In the genomic region with DNA sequence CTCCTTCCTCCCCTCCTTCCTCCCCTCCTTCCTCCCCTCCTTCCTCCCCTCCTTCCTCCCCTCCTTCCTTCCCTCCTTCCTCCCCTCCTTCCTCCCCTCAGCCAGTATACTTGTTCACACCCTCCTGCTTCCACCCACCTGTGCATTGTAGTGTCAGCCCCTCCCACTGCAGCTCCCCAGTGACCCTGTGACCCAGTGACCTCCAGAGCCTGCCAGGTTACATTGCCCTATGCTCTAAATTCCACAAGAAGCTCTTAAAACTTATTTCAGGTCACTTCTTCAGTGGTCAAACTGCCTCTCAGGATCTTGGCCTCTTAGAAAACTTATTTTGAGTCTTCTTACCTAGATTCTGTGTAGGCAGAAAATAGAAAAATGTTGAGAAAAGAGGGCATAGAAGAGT, we compare ENCODE assay signal across 22 mouse cellular contexts.
A peak's percentile ranks its signal among the peaks of the same experiment; 100 is the strongest.
DNase-seq lines count a peak whose midpoint lies in the region; ATAC-seq and TF ChIP-seq lines count a peak whose summit lies in the region.
"Had no signal": no experiment of that assay in that cellular context is flagged by ENCODE, and none has a peak within 500 bp of the region (broad histone marks: within the 10 kb centered on the region; RNA-seq: fewer than 3 reads in every experiment).

No protein-coding gene starts in this region.

- H3K4me3 ChIP-seq in kidney, embryonic 16.5 days (ENCODE audit: low read length) = no peak overlapping the region
- H3K4me3 ChIP-seq in liver, postnatal 0 days (ENCODE audit: low read depth, low read length) = no peak overlapping the region
- no peak overlapping the region for H3K4me3 ChIP-seq in liver, embryonic 12.5 days
- H3K4me3 ChIP-seq in embryonic facial prominence, embryonic 10.5 days = no peak overlapping the region
- H3K4me3 ChIP-seq: embryonic facial prominence, embryonic 12.5 days; embryonic facial prominence, embryonic 15.5 days; gastrocnemius, adult 2 months; hindbrain, embryonic 12.5 days; hindbrain, embryonic 15.5 days had no signal

- DNase-seq in adrenal gland, postnatal 10 days = peak; percentile 29
- no peak for DNase-seq in adrenal gland, adult 18-20 months (ENCODE audit: low spot score in 2 of 2)
- peak; percentile 17 for DNase-seq in kidney, postnatal 14 days
- DNase-seq in liver, postnatal 0 days = peak; percentile 44
- no peak for DNase-seq in embryonic facial prominence, embryonic 10.5 days (ENCODE audit: low spot score)
- DNase-seq: adrenal gland, adult 2 months; adrenal gland, postnatal 25 days; cerebellum, adult 18-20 months; cerebellum, adult 9-10 months; cerebellum, postnatal 14 days; forebrain, postnatal 0 days; gastrocnemius, adult 2 months; gastrocnemius, postnatal 14 days; heart, adult 11 months had no signal

- no peaks in the 10 kb centered on the region for H3K4me1 ChIP-seq in kidney, embryonic 16.5 days (ENCODE audit: insufficient read depth, low read length)
- peaks cover 3% of the 10 kb centered on the region; the same call in 1 of the 2 replicates for H3K4me1 ChIP-seq in liver, postnatal 0 days (ENCODE audit: insufficient read depth)
- peaks cover 6% of the 10 kb centered on the region for H3K4me1 ChIP-seq in liver, embryonic 12.5 days
- peaks cover 8% of the 10 kb centered on the region; the same call in 1 of the 2 replicates for H3K4me1 ChIP-seq in embryonic facial prominence, embryonic 10.5 days
- H3K4me1 ChIP-seq: embryonic facial prominence, embryonic 15.5 days; hindbrain, embryonic 12.5 days; hindbrain, embryonic 15.5 days had no signal

- no peaks in the 10 kb centered on the region for H3K9me3 ChIP-seq in kidney, embryonic 16.5 days (ENCODE audit: low read length)
- H3K9me3 ChIP-seq in liver, postnatal 0 days (ENCODE audit: low read length) = no peaks in the 10 kb centered on the region
- H3K9me3 ChIP-seq in liver, embryonic 12.5 days (replicated peaks) = no peaks in the 10 kb centered on the region
- no peaks in the 10 kb centered on the region for H3K9me3 ChIP-seq in embryonic facial prominence, embryonic 10.5 days
- H3K9me3 ChIP-seq: embryonic facial prominence, embryonic 12.5 days; embryonic facial prominence, embryonic 15.5 days; hindbrain, embryonic 12.5 days; hindbrain, embryonic 15.5 days had no signal

- no peaks in the 10 kb centered on the region for H3K27me3 ChIP-seq in kidney, embryonic 16.5 days (ENCODE audit: insufficient read depth, low read length)
- H3K27me3 ChIP-seq in liver, postnatal 0 days (ENCODE audit: insufficient read depth, low read length) = no peaks in the 10 kb centered on the region
- no peaks in the 10 kb centered on the region for H3K27me3 ChIP-seq in liver, embryonic 12.5 days (replicated peaks)
- H3K27me3 ChIP-seq in embryonic facial prominence, embryonic 10.5 days (replicated peaks; ENCODE audit: low read depth, poor library complexity, severe bottlenecking) = no peaks in the 10 kb centered on the region
- H3K27me3 ChIP-seq: embryonic facial prominence, embryonic 12.5 days; embryonic facial prominence, embryonic 15.5 days; hindbrain, embryonic 12.5 days; hindbrain, embryonic 15.5 days had no signal

- H3K27ac ChIP-seq in kidney, embryonic 16.5 days (ENCODE audit: low read length) = no peak overlapping the region
- H3K27ac ChIP-seq in liver, postnatal 0 days (ENCODE audit: low read depth) = no peak overlapping the region
- H3K27ac ChIP-seq in liver, embryonic 12.5 days = no peak overlapping the region
- no peak overlapping the region for H3K27ac ChIP-seq in embryonic facial prominence, embryonic 10.5 days (replicated peaks)
- H3K27ac ChIP-seq: embryonic facial prominence, embryonic 12.5 days; embryonic facial prominence, embryonic 15.5 days; gastrocnemius, adult 2 months; hindbrain, embryonic 12.5 days; hindbrain, embryonic 15.5 days had no signal

- H3K36me3 ChIP-seq in kidney, embryonic 16.5 days (ENCODE audit: insufficient read depth, low read length) = no peaks in the 10 kb centered on the region
- no peaks in the 10 kb centered on the region; the same call in 1 of the 2 replicates for H3K36me3 ChIP-seq in liver, postnatal 0 days (replicated peaks; ENCODE audit: insufficient read depth, low read length)
- H3K36me3 ChIP-seq in liver, embryonic 12.5 days = peaks cover 4% of the 10 kb centered on the region; the same call in 1 of the 2 replicates
- H3K36me3 ChIP-seq in embryonic facial prominence, embryonic 10.5 days (replicated peaks) = peaks cover 7% of the 10 kb centered on the region; the same call in 1 of the 2 replicates
- H3K36me3 ChIP-seq: embryonic facial prominence, embryonic 12.5 days; embryonic facial prominence, embryonic 15.5 days; hindbrain, embryonic 12.5 days; hindbrain, embryonic 15.5 days had no signal

- TF ChIP-seq CTCF in liver, postnatal 0 days (IDR thresholded peaks at IDR 0.05; ENCODE audit: low read depth) = no peak

- TF ChIP-seq EP300 in liver, postnatal 0 days (IDR thresholded peaks at IDR 0.05; ENCODE audit: low read depth) = no peak

- ATAC-seq in kidney, embryonic 16.5 days (ENCODE audit: low FRiP score, low TSS enrichment) = no peak
- ATAC-seq in liver, postnatal 0 days = peak; percentile 75
- ATAC-seq in liver, embryonic 12.5 days = no peak
- ATAC-seq: forebrain, embryonic 14.5 days; forebrain, postnatal 0 days had no signal

- H3K9ac ChIP-seq in kidney, embryonic 16.5 days (replicated peaks; ENCODE audit: low read length) = no peak overlapping the region
- no peak overlapping the region for H3K9ac ChIP-seq in liver, postnatal 0 days (replicated peaks)
- no peak overlapping the region for H3K9ac ChIP-seq in liver, embryonic 12.5 days
- H3K9ac ChIP-seq: embryonic facial prominence, embryonic 12.5 days; embryonic facial prominence, embryonic 15.5 days; forebrain, postnatal 0 days; hindbrain, embryonic 12.5 days; hindbrain, embryonic 15.5 days had no signal

- H3K4me2 ChIP-seq in kidney, embryonic 16.5 days (replicated peaks; ENCODE audit: low read depth, low read length) = no peak overlapping the region
- H3K4me2 ChIP-seq in liver, postnatal 0 days (ENCODE audit: low read depth, low read length) = no peak overlapping the region
- H3K4me2 ChIP-seq in liver, embryonic 12.5 days = no peak overlapping the region
- H3K4me2 ChIP-seq: embryonic facial prominence, embryonic 12.5 days; embryonic facial prominence, embryonic 15.5 days; heart, embryonic 11.5 days; hindbrain, embryonic 12.5 days; hindbrain, embryonic 15.5 days had no signal

Comparison
In these comparisons a context has a peak if more than half of its experiments do, and no peak if none do; other contexts are left out.
1. DNase-seq: peak in adrenal gland, postnatal 10 days (single experiment), kidney, postnatal 14 days (single experiment) and liver, postnatal 0 days (single experiment); none in adrenal gland, adult 18-20 months (0 of 2) and embryonic facial prominence, embryonic 10.5 days (single experiment).